Mouse (Mus musculus) heart, postnatal 0 days (tissue): ENCODE results near the gene Nrxn2. TPM values are rescaled to one million over a fixed set of nuclear protein-coding genes. Genes with fewer than 3 reads are reported as not detected.

Source experiments
- ATAC-seq: fragments of 200-750 bp; cut with Nextera tagmentation; 2 replicates; pipeline ENCODE4 v1.8.0; 2017; ENCODE audit warnings: low read depth, moderate number of reproducible peaks, moderate library complexity; ENCODE audit not compliant: insufficient read depth
- DNase-seq: peaks from one replicate; pipeline ENCODE4 v3.0.0-alpha.2; 2016; ENCODE audit warnings: low spot score
- H3K27ac ChIP-seq: fragments of 300-500 bp; sonication (generic); 2 replicates; pipeline ENCODE4 v1.5.1; 2014; ENCODE audit warnings: low read depth, mild to moderate bottlenecking
- H3K27me3 ChIP-seq: fragments of 300-500 bp; sonication (generic); 2 replicates; pipeline ENCODE4 v1.6.1; 2014; ENCODE audit warnings: low read length, mixed read lengths; ENCODE audit not compliant: control insufficient read depth, insufficient read depth
- H3K36me3 ChIP-seq: fragments of 300-500 bp; sonication (generic); replicated peaks from 2 replicates; pipeline ENCODE4 v1.6.1; 2014; ENCODE audit warnings: low read length, mixed read lengths; ENCODE audit not compliant: control insufficient read depth, insufficient read depth
- H3K4me1 ChIP-seq: fragments of 300-500 bp; sonication (generic); 2 replicates; pipeline ENCODE4 v1.6.1; 2014; ENCODE audit warnings: antibody characterized with exemption; ENCODE audit not compliant: control insufficient read depth, insufficient read depth
- H3K4me2 ChIP-seq: fragments of 300-500 bp; sonication (generic); 2 replicates; pipeline ENCODE4 v1.6.1; 2014; ENCODE audit warnings: low read depth, mild to moderate bottlenecking, low read length, moderate library complexity
- H3K4me3 ChIP-seq: fragments of 300-500 bp; sonication (generic); 2 replicates; pipeline ENCODE4 v1.5.1; 2014; ENCODE audit warnings: low read depth, low read length
- H3K9ac ChIP-seq: fragments of 300-500 bp; sonication (generic); replicated peaks from 2 replicates; pipeline ENCODE4 v1.6.1; 2014; ENCODE audit warnings: low read depth, low read length, mixed read lengths
- H3K9me3 ChIP-seq: fragments of 300-500 bp; sonication (generic); replicated peaks from 2 replicates; pipeline ENCODE4 v1.6.1; 2016; ENCODE audit warnings: low read length; ENCODE audit not compliant: control insufficient read depth
- CTCF ChIP-seq: IDR thresholded peaks from 2 replicates; pipeline ENCODE4 v1.5.1; 2016; ENCODE audit warnings: antibody characterized with exemption, control low read depth, low read depth
- EP300 ChIP-seq: IDR thresholded peaks from 2 replicates; pipeline ENCODE4 v1.6.1; 2016; ENCODE audit warnings: antibody characterized with exemption, low read depth
- WGBS: fragments of 180-500 bp; shearing (Covaris S2); extraction: QIAGEN DNeasy Blood & Tissue Kit; methylation state at CpG from one replicate; pipeline ENCODE4 v1.1.7; 2014; 5-methylcytosine and 5-hydroxymethylcytosine counted together
- polyA plus RNA-seq: library from polyadenylated mRNA; unstranded; fragments of >200 nt; fragmentation: Nextera tagmentation; extraction: Ambion mirVana; gene quantifications from 2 replicates; pipeline ENCODE4 v1.2.1, GENCODE M21; 2015
- total RNA-seq: library from RNA; depleted of rRNA; stranded (reverse); fragments of >200 nt; gene quantifications from 2 replicates; pipeline ENCODE4 v1.2.3, GENCODE M21; 2014; ENCODE audit warnings: low replicate concordance

The Nrxn2 gene
- total and polyA plus RNA-seq, 2 experiments from 2014 or later, result 0.68 TPM; not detected in 1

DNA sequence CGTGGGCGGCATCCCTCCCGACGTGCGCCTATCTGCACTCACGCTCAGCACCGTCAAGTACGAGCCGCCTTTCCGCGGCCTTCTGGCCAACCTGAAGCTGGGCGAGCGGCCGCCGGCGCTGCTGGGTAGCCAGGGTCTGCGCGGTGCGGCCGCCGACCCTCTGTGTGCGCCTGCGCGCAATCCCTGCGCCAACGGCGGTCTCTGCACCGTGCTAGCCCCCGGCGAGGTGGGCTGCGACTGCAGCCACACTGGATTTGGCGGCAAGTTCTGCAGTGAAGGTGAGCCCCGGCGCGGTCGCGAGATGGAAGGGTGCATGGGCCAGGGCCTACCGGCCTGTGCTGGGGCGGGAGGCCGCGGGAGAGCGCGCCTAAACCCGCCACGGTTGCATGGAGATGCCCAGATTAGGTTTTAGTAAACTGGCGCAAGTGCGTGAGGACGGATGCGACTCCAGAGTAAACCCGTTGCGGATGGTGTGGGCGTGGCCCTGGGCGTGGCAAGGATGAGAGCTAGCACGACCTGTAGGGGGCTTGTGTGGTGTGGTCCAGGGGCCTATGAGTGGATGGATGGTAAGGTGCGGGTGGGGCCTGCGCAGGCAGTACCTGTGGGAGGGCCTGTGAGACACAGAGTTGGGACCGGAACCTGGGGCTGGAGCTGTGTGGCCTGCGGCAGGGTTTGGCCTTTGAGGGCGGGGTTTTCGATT is 10.1 kb downstream of the Nrxn2 start:
- Histone ChIP-seq H3K9me3 (no peaks in the 10 kb centered on the region), H3K4me3 (peak overlapping the region; percentile 31), H3K4me2 (peak overlapping the region; percentile 44; the same call in 1 of the 2 replicates), H3K9ac (no peak overlapping the region), H3K36me3 (no peaks in the 10 kb centered on the region), H3K27ac (no peak overlapping the region), H3K27me3 (peaks cover 88% of the 10 kb centered on the region), H3K4me1 (peaks cover 7% of the 10 kb centered on the region; the same call in 1 of the 2 replicates)
- under 1% methylated on average over 59 of the region's 60 CpGs for WGBS
- ATAC-seq (0 out of 2 replicates have a peak, but pooled peaks have one; percentile 12), DNase-seq (no peak)
- TF ChIP-seq EP300, result no peak
- TF ChIP-seq CTCF, result no peak

DNA sequence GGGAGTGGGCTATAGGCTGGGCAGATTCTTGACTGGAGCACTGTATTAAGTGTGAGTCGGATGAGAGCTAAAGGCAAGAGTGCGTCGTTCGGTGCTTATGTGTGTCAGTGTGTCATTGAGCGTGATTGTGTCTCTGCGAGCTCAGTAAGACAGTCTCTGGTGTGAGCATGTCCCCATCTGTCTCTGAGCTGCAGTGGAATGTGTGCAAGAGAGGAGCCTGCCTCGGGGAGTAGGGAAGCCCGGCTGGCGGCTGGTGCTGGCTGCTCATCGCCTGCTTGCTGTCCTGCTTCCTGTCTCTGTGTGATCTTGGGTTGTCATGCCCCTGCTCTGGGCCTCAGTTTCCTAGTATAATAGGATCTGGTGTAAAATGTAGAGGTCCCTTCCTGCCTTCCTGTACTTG is 24.5 kb downstream of the Nrxn2 start:
- Histone ChIP-seq H3K4me3 (no peak overlapping the region), H3K9ac (no peak overlapping the region), H3K27me3 (peaks cover 28% of the 10 kb centered on the region), H3K36me3 (no peaks in the 10 kb centered on the region), H3K4me1 (no peaks in the 10 kb centered on the region), H3K4me2 (no peak overlapping the region), H3K9me3 (no peaks in the 10 kb centered on the region), H3K27ac (no peak overlapping the region)
- 61% methylated on average over 10 of the region's 10 CpGs for WGBS
- DNase-seq (no peak), ATAC-seq (no peak)
- no peak for TF ChIP-seq EP300
- TF ChIP-seq CTCF, result no peak

- Histone ChIP-seq H3K27ac (no peak overlapping the region), H3K9ac (no peak overlapping the region), H3K4me3 (no peak overlapping the region), H3K27me3 (peaks cover 40% of the 10 kb centered on the region), H3K4me2 (no peak overlapping the region), H3K36me3 (no peaks in the 10 kb centered on the region), H3K9me3 (no peaks in the 10 kb centered on the region), H3K4me1 (no peaks in the 10 kb centered on the region)
- WGBS, result 51% methylated on average over 10 of the region's 10 CpGs
- TF ChIP-seq EP300, result no peak
- TF ChIP-seq CTCF, result no peak
- DNase-seq (no peak), ATAC-seq (no peak)
These were observed 27.4 kb downstream of the Nrxn2 start for GRCm38 (mm10) chr19:6445761-6446423.

- ATAC-seq (no peak), DNase-seq (no peak)
- Histone ChIP-seq H3K4me3 (no peak overlapping the region), H3K27ac (no peak overlapping the region), H3K36me3 (no peaks in the 10 kb centered on the region), H3K4me1 (no peaks in the 10 kb centered on the region), H3K9ac (no peak overlapping the region), H3K4me2 (no peak overlapping the region), H3K9me3 (no peaks in the 10 kb centered on the region), H3K27me3 (peaks cover 40% of the 10 kb centered on the region)
- TF ChIP-seq EP300 (no peak), CTCF (no peak)
- WGBS, result 50% methylated on average over 7 of the region's 7 CpGs
These were observed 28.4 kb downstream of the Nrxn2 start for GRCm38 (mm10) chr19:6446736-6447437.

- 14% methylated on average over 5 of the region's 5 CpGs for WGBS
- H3K9me3 ChIP-seq, result no peaks in the 10 kb centered on the region
- DNase-seq, result no peak
- no peak overlapping the region for H3K27ac ChIP-seq
- peaks cover 35% of the 10 kb centered on the region for H3K27me3 ChIP-seq
- TF ChIP-seq EP300 (no peak), CTCF (no peak)
- no peak for ATAC-seq
- H3K36me3 ChIP-seq, result no peaks in the 10 kb centered on the region
- H3K4me1 ChIP-seq, result no peaks in the 10 kb centered on the region
- 0 out of 2 replicates have a peak overlapping the region, but pooled peaks have one; percentile 4 for H3K4me3 ChIP-seq
- no peak overlapping the region for H3K9ac ChIP-seq
- no peak overlapping the region for H3K4me2 ChIP-seq
These were observed 30.2 kb downstream of the Nrxn2 start for GRCm38 (mm10) chr19:6448752-6449151.
